Mouse (Mus musculus): ENCODE data around the gene Aldh1a2. TPM values are rescaled to one million over a fixed set of nuclear protein-coding genes. Genes with fewer than 3 reads are reported as not detected.
A peak's percentile ranks its signal among the peaks of the same experiment; 100 is the strongest.

Aldh1a2 gene
- polyA plus RNA-seq, 1 experiment, result 0.56 TPM

- H3K36me3 ChIP-seq (ENCODE audit: control insufficient read depth, insufficient read depth, low read length), result no peaks in the 10 kb centered on the region
- TF ChIP-seq POLR2A (IDR thresholded peaks at IDR 0.05; ENCODE audit: low read depth, low read length) (no peak), CTCF (IDR thresholded peaks at IDR 0.05; ENCODE audit: extremely low read depth, insufficient read depth, insufficient read length, insufficient replicate concordance) (no peak)
- no peak overlapping the region for H3K27ac ChIP-seq (ENCODE audit: insufficient read depth, low read length)
- no peaks in the 10 kb centered on the region for H3K27me3 ChIP-seq (ENCODE audit: control insufficient read depth, insufficient read depth, low read length)
- H3K4me1 ChIP-seq (ENCODE audit: control insufficient read depth, insufficient read depth, insufficient read length), result no peaks in the 10 kb centered on the region
- H3K4me3 ChIP-seq (ENCODE audit: extremely low read depth, insufficient read depth, insufficient read length), result no peak overlapping the region
- WGBS, result 20% methylated on average over 7 of the region's 7 CpGs
- DNase-seq (ENCODE audit: low read depth in 1 of 2, low spot score in 2 of 2), result no peak
Measured at GRCm38 (mm10) chr9:71187396-71187795, 28.2 kb upstream of the Aldh1a2 start.

GRCm38 (mm10) chr9:71188647-71189415, 26.8 kb upstream of the Aldh1a2 start:
- Histone ChIP-seq H3K27ac (ENCODE audit: insufficient read depth, low read length) (no peak overlapping the region), H3K36me3 (ENCODE audit: control insufficient read depth, insufficient read depth, low read length) (no peaks in the 10 kb centered on the region), H3K4me3 (ENCODE audit: extremely low read depth, insufficient read depth, insufficient read length) (no peak overlapping the region), H3K4me1 (ENCODE audit: control insufficient read depth, insufficient read depth, insufficient read length) (no peaks in the 10 kb centered on the region), H3K27me3 (ENCODE audit: control insufficient read depth, insufficient read depth, low read length) (no peaks in the 10 kb centered on the region)
- WGBS, result 3% methylated on average over 12 of the region's 12 CpGs
- TF ChIP-seq CTCF (IDR thresholded peaks at IDR 0.05; ENCODE audit: extremely low read depth, insufficient read depth, insufficient read length, insufficient replicate concordance), result peak; percentile 82; the same call in 1 of the 2 replicates
- TF ChIP-seq POLR2A (IDR thresholded peaks at IDR 0.05; ENCODE audit: low read depth, low read length), result no peak
- peak; percentile 32 to 55 for DNase-seq (ENCODE audit: low read depth in 1 of 2, low spot score in 2 of 2)

- Histone ChIP-seq H3K36me3 (ENCODE audit: control insufficient read depth, insufficient read depth, low read length) (no peaks in the 10 kb centered on the region), H3K27me3 (ENCODE audit: control insufficient read depth, insufficient read depth, low read length) (no peaks in the 10 kb centered on the region; the same call in none of the 2 replicates), H3K4me3 (ENCODE audit: extremely low read depth, insufficient read depth, insufficient read length) (no peak overlapping the region), H3K27ac (ENCODE audit: insufficient read depth, low read length) (no peak overlapping the region), H3K4me1 (ENCODE audit: control insufficient read depth, insufficient read depth, insufficient read length) (no peaks in the 10 kb centered on the region)
- TF ChIP-seq POLR2A (IDR thresholded peaks at IDR 0.05; ENCODE audit: low read depth, low read length), result no peak
- no peak for TF ChIP-seq CTCF (IDR thresholded peaks at IDR 0.05; ENCODE audit: extremely low read depth, insufficient read depth, insufficient read length, insufficient replicate concordance)
- 30% methylated on average over 5 of the region's 5 CpGs for WGBS
- DNase-seq (ENCODE audit: low read depth in 1 of 2, low spot score in 2 of 2), result no peak
Measured at GRCm38 (mm10) chr9:71198826-71199225, 16.8 kb upstream of the Aldh1a2 start.

- 49% methylated on average over 4 of the region's 4 CpGs for WGBS
- no peaks in the 10 kb centered on the region for H3K36me3 ChIP-seq (ENCODE audit: control insufficient read depth, insufficient read depth, low read length)
- no peak for DNase-seq (ENCODE audit: low read depth in 1 of 2, low spot score in 2 of 2)
- H3K4me3 ChIP-seq (ENCODE audit: extremely low read depth, insufficient read depth, insufficient read length), result no peak overlapping the region
- TF ChIP-seq POLR2A (IDR thresholded peaks at IDR 0.05; ENCODE audit: low read depth, low read length) (no peak), CTCF (IDR thresholded peaks at IDR 0.05; ENCODE audit: extremely low read depth, insufficient read depth, insufficient read length, insufficient replicate concordance) (no peak)
- H3K27me3 ChIP-seq (ENCODE audit: control insufficient read depth, insufficient read depth, low read length), result no peaks in the 10 kb centered on the region; the same call in none of the 2 replicates
- no peaks in the 10 kb centered on the region for H3K4me1 ChIP-seq (ENCODE audit: control insufficient read depth, insufficient read depth, insufficient read length)
- no peak overlapping the region for H3K27ac ChIP-seq (ENCODE audit: insufficient read depth, low read length)
Measured at GRCm38 (mm10) chr9:71202265-71202664, 13.3 kb upstream of the Aldh1a2 start.

- Histone ChIP-seq H3K4me1 (ENCODE audit: control insufficient read depth, insufficient read depth, insufficient read length) (peaks cover 2% of the 10 kb centered on the region; the same call in 1 of the 2 replicates), H3K4me3 (ENCODE audit: extremely low read depth, insufficient read depth, insufficient read length) (no peak overlapping the region), H3K27ac (ENCODE audit: insufficient read depth, low read length) (no peak overlapping the region), H3K36me3 (ENCODE audit: control insufficient read depth, insufficient read depth, low read length) (no peaks in the 10 kb centered on the region), H3K27me3 (ENCODE audit: control insufficient read depth, insufficient read depth, low read length) (peaks cover 1% of the 10 kb centered on the region; the same call in 1 of the 2 replicates)
- TF ChIP-seq POLR2A (IDR thresholded peaks at IDR 0.05; ENCODE audit: low read depth, low read length) (no peak), CTCF (IDR thresholded peaks at IDR 0.05; ENCODE audit: extremely low read depth, insufficient read depth, insufficient read length, insufficient replicate concordance) (no peak)
- WGBS, result 62% methylated on average over 3 of the region's 3 CpGs
- no peak for DNase-seq (ENCODE audit: low read depth in 1 of 2, low spot score in 2 of 2)
Measured at GRCm38 (mm10) chr9:71209299-71209698, 6.3 kb upstream of the Aldh1a2 start.

GRCm38 (mm10) chr9:71210870-71211269, 4.7 kb upstream of the Aldh1a2 start:
- TF ChIP-seq POLR2A (IDR thresholded peaks at IDR 0.05; ENCODE audit: low read depth, low read length), result no peak
- peak; percentile 10; the same call in 1 of the 2 replicates for TF ChIP-seq CTCF (IDR thresholded peaks at IDR 0.05; ENCODE audit: extremely low read depth, insufficient read depth, insufficient read length, insufficient replicate concordance)
- Histone ChIP-seq H3K27ac (ENCODE audit: insufficient read depth, low read length) (no peak overlapping the region), H3K4me1 (ENCODE audit: control insufficient read depth, insufficient read depth, insufficient read length) (peaks cover 8% of the 10 kb centered on the region), H3K27me3 (ENCODE audit: control insufficient read depth, insufficient read depth, low read length) (peaks cover 13% of the 10 kb centered on the region), H3K4me3 (ENCODE audit: extremely low read depth, insufficient read depth, insufficient read length) (no peak overlapping the region), H3K36me3 (ENCODE audit: control insufficient read depth, insufficient read depth, low read length) (no peaks in the 10 kb centered on the region)
- 14% methylated on average over 2 of the region's 2 CpGs for WGBS
- DNase-seq (ENCODE audit: low read depth in 1 of 2, low spot score in 2 of 2), result no peak

GRCm38 (mm10) chr9:71213636-71214035, 2.0 kb upstream of the Aldh1a2 start:
- H3K27ac ChIP-seq (ENCODE audit: insufficient read depth, low read length), result no peak overlapping the region
- peak in 1 of 2 experiments; percentile 24 for DNase-seq (ENCODE audit: low read depth in 1 of 2, low spot score in 2 of 2)
- H3K27me3 ChIP-seq (ENCODE audit: control insufficient read depth, insufficient read depth, low read length), result peaks cover 26% of the 10 kb centered on the region
- peaks cover 16% of the 10 kb centered on the region for H3K4me1 ChIP-seq (ENCODE audit: control insufficient read depth, insufficient read depth, insufficient read length)
- no peak for TF ChIP-seq CTCF (IDR thresholded peaks at IDR 0.05; ENCODE audit: extremely low read depth, insufficient read depth, insufficient read length, insufficient replicate concordance)
- no peak for TF ChIP-seq POLR2A (IDR thresholded peaks at IDR 0.05; ENCODE audit: low read depth, low read length)
- H3K36me3 ChIP-seq (ENCODE audit: control insufficient read depth, insufficient read depth, low read length), result no peaks in the 10 kb centered on the region
- H3K4me3 ChIP-seq (ENCODE audit: extremely low read depth, insufficient read depth, insufficient read length), result no peak overlapping the region
- 21% methylated on average over 4 of the region's 4 CpGs for WGBS
